Mouse (Mus musculus) stomach, embryonic 15.5 days (tissue): Measurements from ENCODE around the gene Exosc10. TPM values are rescaled to one million over a fixed set of nuclear protein-coding genes. Genes with fewer than 3 reads are reported as not detected.

Experiments
- ATAC-seq: fragments of 200-750 bp; cut with Nextera tagmentation; 2 replicates; pipeline ENCODE4 v1.8.0; 2017; ENCODE audit warnings: low read depth, moderate number of reproducible peaks, moderate TSS enrichment; ENCODE audit not compliant: insufficient read depth, low FRiP score
- H3K27ac ChIP-seq: fragments of 300-500 bp; sonication (generic); 2 replicates; pipeline ENCODE4 v1.5.1; 2015; ENCODE audit warnings: mild to moderate bottlenecking, inconsistent platforms
- H3K27me3 ChIP-seq: fragments of 300-500 bp; sonication (generic); replicated peaks from 2 replicates; pipeline ENCODE4 v1.6.1; 2015; ENCODE audit warnings: inconsistent platforms
- H3K36me3 ChIP-seq: fragments of 300-500 bp; sonication (generic); 2 replicates; pipeline ENCODE4 v1.6.1; 2015; ENCODE audit warnings: inconsistent platforms
- H3K4me1 ChIP-seq: fragments of 300-500 bp; sonication (generic); 2 replicates; pipeline ENCODE4 v1.6.1; 2015; ENCODE audit warnings: inconsistent platforms
- H3K4me2 ChIP-seq: fragments of 300-500 bp; sonication (generic); 2 replicates; pipeline ENCODE4 v1.6.1; 2015; ENCODE audit warnings: mild to moderate bottlenecking, inconsistent platforms
- H3K4me3 ChIP-seq: fragments of 300-500 bp; sonication (generic); replicated peaks from 2 replicates; pipeline ENCODE4 v1.5.1; 2015; ENCODE audit warnings: inconsistent platforms
- H3K9ac ChIP-seq: fragments of 300-500 bp; sonication (generic); 2 replicates; pipeline ENCODE4 v1.6.1; 2015; ENCODE audit warnings: inconsistent platforms
- H3K9me3 ChIP-seq: fragments of 300-500 bp; sonication (generic); 2 replicates; pipeline ENCODE4 v1.6.1; 2016; ENCODE audit warnings: inconsistent platforms
- WGBS: fragments of 180-500 bp; shearing (Covaris S2); methylation state at CpG from one replicate; pipeline ENCODE4 v1.1.7; 2015; 5-methylcytosine and 5-hydroxymethylcytosine counted together
- polyA plus RNA-seq: library from polyadenylated mRNA; unstranded; fragments of >200 nt; fragmentation: Nextera tagmentation; extraction: Ambion mirVana; gene quantifications from 2 replicates; pipeline ENCODE4 v1.2.1, GENCODE M21; 2015

The Exosc10 gene
- polyA plus RNA-seq, 1 experiment from 2014 or later = 68.1 TPM

DNA sequence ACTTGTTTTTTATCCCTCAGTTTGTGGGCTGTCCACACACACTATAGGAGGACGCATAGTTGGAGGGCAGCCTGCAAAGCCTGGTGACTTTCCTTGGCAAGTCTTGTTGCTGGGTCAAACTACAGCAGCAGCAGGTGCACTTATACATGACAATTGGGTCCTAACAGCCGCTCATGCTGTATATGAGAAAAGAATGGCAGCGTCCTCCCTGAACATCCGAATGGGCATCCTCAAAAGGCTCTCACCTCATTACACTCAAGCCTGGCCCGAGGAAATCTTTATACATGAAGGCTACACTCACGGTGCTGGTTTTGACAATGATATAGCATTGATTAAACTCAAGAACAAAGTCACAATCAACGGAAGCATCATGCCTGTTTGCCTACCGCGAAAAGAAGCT lies 55.5 kb downstream of the Exosc10 start:
- Histone ChIP-seq H3K9me3 (no peaks in the 10 kb centered on the region), H3K36me3 (peaks cover 34% of the 10 kb centered on the region), H3K4me1 (no peaks in the 10 kb centered on the region), H3K9ac (no peak overlapping the region), H3K4me3 (no peak overlapping the region), H3K4me2 (no peak overlapping the region), H3K27me3 (no peaks in the 10 kb centered on the region), H3K27ac (no peak overlapping the region)
- no peak for ATAC-seq
- whole genome bisulfite sequencing = 81% methylated on average over 9 of the region's 9 CpGs

DNA sequence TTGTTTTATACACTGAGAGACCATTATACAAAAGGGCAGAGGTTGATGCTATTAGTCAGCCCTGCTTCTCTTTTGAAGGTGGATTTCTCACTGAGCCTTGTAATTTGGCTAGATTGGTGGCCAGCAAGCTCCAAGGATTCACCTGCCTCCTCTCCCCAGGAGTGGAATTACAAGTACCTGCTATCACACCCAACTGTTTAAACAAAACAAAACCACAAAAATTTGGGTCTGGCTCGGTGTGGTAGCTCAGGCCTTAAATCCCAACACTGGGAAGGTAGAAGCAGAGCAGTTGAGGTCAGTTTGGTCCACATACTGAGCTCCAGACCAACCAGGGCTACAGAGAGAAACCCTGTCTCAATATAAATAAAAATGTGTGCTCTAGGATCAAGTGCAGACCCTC lies 61.6 kb downstream of the Exosc10 start:
- H3K9me3 ChIP-seq = no peaks in the 10 kb centered on the region
- no peak overlapping the region for H3K9ac ChIP-seq
- peaks cover 18% of the 10 kb centered on the region for H3K4me1 ChIP-seq
- 61% methylated on average over 1 of the region's 1 CpGs for whole genome bisulfite sequencing
- H3K27me3 ChIP-seq = no peaks in the 10 kb centered on the region
- no peak overlapping the region for H3K4me3 ChIP-seq
- H3K27ac ChIP-seq = no peak overlapping the region
- peaks cover 64% of the 10 kb centered on the region for H3K36me3 ChIP-seq
- ATAC-seq = no peak
- H3K4me2 ChIP-seq = no peak overlapping the region

- no peak overlapping the region for H3K4me2 ChIP-seq
- H3K9ac ChIP-seq = no peak overlapping the region
- ATAC-seq = no peak
- WGBS = 83% methylated on average over 1 of the region's 1 CpGs
- H3K4me3 ChIP-seq = no peak overlapping the region
- no peaks in the 10 kb centered on the region for H3K9me3 ChIP-seq
- H3K36me3 ChIP-seq = peaks cover 60% of the 10 kb centered on the region
- no peaks in the 10 kb centered on the region for H3K27me3 ChIP-seq
- H3K4me1 ChIP-seq = peaks cover 18% of the 10 kb centered on the region
- no peak overlapping the region for H3K27ac ChIP-seq
These were observed 62.5 kb downstream of the Exosc10 start for GRCm38 (mm10) chr4:148620718-148621117.

DNA sequence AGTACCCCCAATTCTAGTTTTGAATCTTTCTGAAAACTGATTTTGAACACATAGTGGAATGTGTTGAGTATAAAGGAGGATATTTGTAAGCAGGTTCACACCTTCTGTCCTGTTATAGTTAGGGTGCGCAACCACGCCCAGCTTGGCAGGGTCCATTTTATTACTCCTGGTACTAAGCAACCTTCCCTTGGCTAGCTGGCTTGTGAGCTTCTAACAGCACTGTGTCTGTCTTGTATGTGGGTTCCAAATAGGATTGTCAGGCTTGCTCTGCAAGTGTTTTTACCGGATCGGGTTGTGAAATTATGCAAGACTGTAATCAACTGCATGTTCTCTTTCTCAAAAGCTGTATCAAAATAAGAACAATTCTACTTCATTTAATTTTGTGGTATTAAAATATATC lies 64.3 kb downstream of the Exosc10 start:
- H3K4me1 ChIP-seq = peaks cover 18% of the 10 kb centered on the region
- no peaks in the 10 kb centered on the region for H3K27me3 ChIP-seq
- 89% methylated on average over 4 of the region's 4 CpGs for WGBS
- H3K9ac ChIP-seq = no peak overlapping the region
- no peak overlapping the region for H3K4me3 ChIP-seq
- ATAC-seq = no peak
- no peaks in the 10 kb centered on the region for H3K9me3 ChIP-seq
- no peak overlapping the region for H3K4me2 ChIP-seq
- no peak overlapping the region for H3K27ac ChIP-seq
- peaks cover 55% of the 10 kb centered on the region for H3K36me3 ChIP-seq

- Histone ChIP-seq H3K9me3 (no peaks in the 10 kb centered on the region), H3K4me1 (peaks cover 18% of the 10 kb centered on the region), H3K27ac (no peak overlapping the region), H3K9ac (no peak overlapping the region), H3K4me3 (no peak overlapping the region), H3K4me2 (no peak overlapping the region), H3K36me3 (peaks cover 50% of the 10 kb centered on the region), H3K27me3 (no peaks in the 10 kb centered on the region)
- no peak for ATAC-seq
- WGBS = 82% methylated on average over 4 of the region's 4 CpGs
These were observed 65.4 kb downstream of the Exosc10 start for GRCm38 (mm10) chr4:148623609-148624008.

DNA sequence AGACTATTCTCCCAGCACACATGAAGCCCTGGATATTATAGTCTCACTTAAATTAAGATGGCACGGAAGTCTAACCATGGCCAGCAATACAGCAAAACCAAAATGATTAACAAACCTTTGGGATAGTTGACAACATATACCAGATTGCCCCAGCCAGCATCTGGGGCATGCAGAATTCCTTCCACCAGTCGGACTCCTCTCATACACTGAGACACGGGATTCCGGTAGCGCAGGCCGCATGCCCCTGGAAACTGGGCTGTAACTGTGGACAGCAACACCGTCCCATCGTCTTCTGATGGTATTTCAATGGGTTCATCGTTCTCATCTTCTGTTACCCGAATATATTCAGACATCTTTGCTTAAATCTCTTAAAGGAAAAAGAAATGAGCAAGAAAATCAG lies 66.8 kb downstream of the Exosc10 start:
- 78% methylated on average over 10 of the region's 10 CpGs for WGBS
- no peak for ATAC-seq
- Histone ChIP-seq H3K4me1 (peaks cover 18% of the 10 kb centered on the region), H3K9me3 (no peaks in the 10 kb centered on the region), H3K9ac (no peak overlapping the region), H3K36me3 (peaks cover 36% of the 10 kb centered on the region), H3K27me3 (no peaks in the 10 kb centered on the region), H3K4me3 (peak overlapping the region; percentile 72; the same call in 1 of the 2 replicates), H3K27ac (no peak overlapping the region), H3K4me2 (peak overlapping the region; percentile 63)

GRCm38 (mm10) chr4:148625756-148626622 lies 67.8 kb downstream of the Exosc10 start:
- Histone ChIP-seq H3K9me3 (no peaks in the 10 kb centered on the region), H3K36me3 (peaks cover 30% of the 10 kb centered on the region), H3K27ac (peak overlapping the region; percentile 88), H3K4me3 (peak overlapping the region; percentile 72), H3K27me3 (no peaks in the 10 kb centered on the region), H3K4me2 (peak overlapping the region; percentile 63), H3K9ac (peak overlapping the region; percentile 80), H3K4me1 (peaks cover 18% of the 10 kb centered on the region)
- WGBS = under 1% methylated on average over 57 of the region's 57 CpGs
- peak; percentile 54 for ATAC-seq

- under 1% methylated on average over 51 of the region's 51 CpGs for WGBS
These were observed 68.5 kb downstream of the Exosc10 start, which contains the start of gene Tardbp for GRCm38 (mm10) chr4:148626623-148627185. Gene Tardbp (minus strand): TSS chr4:148627019.

GRCm38 (mm10) chr4:148627246-148627645 lies 69.0 kb downstream of the Exosc10 start:
- peaks cover 15% of the 10 kb centered on the region for H3K4me1 ChIP-seq
- no peak for ATAC-seq
- peak overlapping the region; percentile 72 for H3K4me3 ChIP-seq
- 60% methylated on average over 3 of the region's 3 CpGs for WGBS
- no peak overlapping the region for H3K27ac ChIP-seq
- H3K27me3 ChIP-seq = no peaks in the 10 kb centered on the region
- no peak overlapping the region for H3K9ac ChIP-seq
- H3K9me3 ChIP-seq = no peaks in the 10 kb centered on the region
- peaks cover 20% of the 10 kb centered on the region; the same call in 1 of the 2 replicates for H3K36me3 ChIP-seq
- H3K4me2 ChIP-seq = peak overlapping the region; percentile 49

More at GRCm38 (mm10) chr4:148626623-148627185, 68.5 kb downstream of the Exosc10 start, which contains the start of gene Tardbp:
- H3K27ac ChIP-seq = peak within 1 kb of the TSS; percentile 88
- H3K9me3 ChIP-seq = no peaks in the 10 kb centered on the region
- peak within 1 kb of the TSS; percentile 80 for H3K9ac ChIP-seq
- H3K4me3 ChIP-seq = peak within 1 kb of the TSS; percentile 72
- H3K27me3 ChIP-seq = no peaks in the 10 kb centered on the region
- peaks cover 24% of the 10 kb centered on the region for H3K36me3 ChIP-seq
- ATAC-seq = peak; percentile 94
- peak within 1 kb of the TSS; percentile 63 for H3K4me2 ChIP-seq
- peaks cover 15% of the 10 kb centered on the region for H3K4me1 ChIP-seq

Other genes starting within 250 kb of the Exosc10 start
- 20.5 and 22.0 TPM in 2 replicates for gene Ubiad1, start 113.7 kb upstream of the Exosc10 start, polyA plus RNA-seq
- 12.3 and 14.4 TPM in 2 replicates for gene Mtor, start 109.8 kb upstream of the Exosc10 start, polyA plus RNA-seq
- 4.9 and 5.9 TPM in 2 replicates for gene Angptl7, start 58.0 kb upstream of the Exosc10 start, polyA plus RNA-seq
- gene Srm, start 33.1 kb downstream of the Exosc10 start, polyA plus RNA-seq = 222 and 230 TPM in 2 replicates
- gene Masp2, start 44.1 kb downstream of the Exosc10 start, polyA plus RNA-seq = 1.5 and 4.4 TPM in 2 replicates
- 306 and 317 TPM in 2 replicates for gene Tardbp, start 68.6 kb downstream of the Exosc10 start, polyA plus RNA-seq
- gene Gm572, start 84.9 kb downstream of the Exosc10 start, polyA plus RNA-seq = 0.09 TPM in 2 replicates
- gene Casz1, start 246.0 kb downstream of the Exosc10 start, polyA plus RNA-seq = 8.9 and 10.2 TPM in 2 replicates